Comparison of ENCODE assay signal across 9 mouse cellular contexts in genomic region chr1:136045774-136046173, GRCm38 (mm10). TPM values are rescaled to one million over a fixed set of nuclear protein-coding genes. Genes with fewer than 3 reads are reported as not detected.
DNase-seq lines count a peak whose midpoint lies in the region; TF ChIP-seq lines count a peak whose summit lies in the region.
"Had no signal": no experiment of that assay in that cellular context is flagged by ENCODE, and none has a peak within 500 bp of the region (broad histone marks: within the 10 kb centered on the region; RNA-seq: fewer than 3 reads in every experiment).

No protein-coding gene starts in this region.

- no peak overlapping the region for H3K27ac ChIP-seq in ES-E14 (ENCODE audit: insufficient read depth, low read depth, low read length, poor library complexity, severe bottlenecking)
- H3K27ac ChIP-seq in layer of hippocampus, adult 2 months, result no peak overlapping the region
- H3K27ac ChIP-seq: limb, embryonic 13.5 days had no signal

- in situ Hi-C loops in ES-E14 (cut with MboI; ENCODE audit: low sequenced_read_pairs in 2 of 2, unreplicated experiment in 2 of 2), result no loop called here

- peak; percentile 43 for DNase-seq in gastrocnemius, adult 18-20 months (ENCODE audit: low spot score)
- DNase-seq in gastrocnemius, postnatal 25 days, result no peak
- peak; percentile 41 for DNase-seq in ES-E14 (ENCODE audit: low read depth, low spot score)
- DNase-seq in cerebellum, postnatal 14 days, result peak; percentile 80 to 84
- peak; percentile 66 for DNase-seq in gastrocnemius, postnatal 10 days
- peak; percentile 47 to 74 for DNase-seq in layer of hippocampus, adult 2 months (ENCODE audit: low spot score in 2 of 2)
- peak; percentile 35 to 65 for DNase-seq in lung, postnatal 4 days
- peak; percentile 48 to 76 for DNase-seq in spleen, postnatal 10 days (ENCODE audit: low spot score in 2 of 2)

- H3K9ac ChIP-seq in ES-E14 (ENCODE audit: insufficient read depth, low read depth, low read length, poor library complexity, severe bottlenecking), result no peak overlapping the region
- H3K9ac ChIP-seq: limb, embryonic 13.5 days had no signal

- H3K4me1 ChIP-seq in ES-E14 (ENCODE audit: control insufficient read depth in 2 of 2, insufficient read depth in 2 of 2, low read length in 2 of 2, poor library complexity in 1 of 2), result no peaks in the 10 kb centered on the region

- no peaks in the 10 kb centered on the region for H3K36me3 ChIP-seq in ES-E14 (ENCODE audit: control insufficient read depth, insufficient read depth, low read length, poor library complexity, severe bottlenecking)
- H3K36me3 ChIP-seq: limb, embryonic 13.5 days had no signal

- H3K4me3 ChIP-seq in ES-E14 (ENCODE audit: insufficient read depth in 1 of 2, low read depth in 1 of 2, low read length in 2 of 2, poor library complexity in 1 of 2, severe bottlenecking in 1 of 2), result no peak overlapping the region
- H3K4me3 ChIP-seq in layer of hippocampus, adult 2 months, result no peak overlapping the region
- H3K4me3 ChIP-seq: limb, embryonic 13.5 days had no signal

- no peaks in the 10 kb centered on the region for H3K9me3 ChIP-seq in ES-E14 (ENCODE audit: control insufficient read depth, insufficient read depth, low read depth, low read length)
- H3K9me3 ChIP-seq: limb, embryonic 13.5 days had no signal

- TF ChIP-seq CTCF in layer of hippocampus, adult 2 months (conservative IDR thresholded peaks at IDR 0.05), result peak; percentile 94

TF ChIP-seq in ES-E14, 5 proteins besides CTCF, POLR2A, EP300 and RAD21:
- TF ChIP-seq ZNF384 (IDR thresholded peaks at IDR 0.05; ENCODE audit: low read depth, low read length) (no peak), ZC3H11A (IDR thresholded peaks at IDR 0.05; ENCODE audit: borderline replicate concordance, low read depth, low read length) (peak; percentile 11; the same call in 1 of the 2 replicates)

RNA-seq across cellular contexts. Expression of gene Ascl5, which starts 4.8 kb away (rescaled TPM):
- total RNA-seq in gastrocnemius, adult 18-20 months (2021), result not detected
- not detected for total RNA-seq in gastrocnemius, postnatal 25 days (2021)
- not detected in 2 replicates for total RNA-seq in ES-E14 (2012; rRNA removed)
- not detected for total RNA-seq in gastrocnemius, postnatal 10 days (2021)
- not detected for total RNA-seq in layer of hippocampus, adult 2 months (2021)

RNA-seq across cellular contexts. Expression of gene Cacna1s, which starts 6.8 kb away (rescaled TPM):
- 1,000 to 10,000 TPM in 1 of 2 experiments, 100 to 1,000 TPM in 1; 824 to 1,030 TPM for total RNA-seq in gastrocnemius, adult 18-20 months (2021)
- total RNA-seq in gastrocnemius, postnatal 25 days (2021), result 100 to 1,000 TPM; 763 to 788 TPM
- total RNA-seq in ES-E14 (2012; rRNA removed), result 15.8 and 17.2 TPM in 2 replicates
- 100 to 1,000 TPM; 558 to 576 TPM for total RNA-seq in gastrocnemius, postnatal 10 days (2021)
- total RNA-seq in layer of hippocampus, adult 2 months (2021), result under 1 TPM; 0.49 to 0.77 TPM

RNA-seq across cellular contexts. Expression of gene Tmem9, which starts 37.8 kb away (rescaled TPM):
- total RNA-seq in gastrocnemius, adult 18-20 months (2021), result 1 to 10 TPM; 5.9 to 7.0 TPM
- 1 to 10 TPM; 5.8 to 7.0 TPM for total RNA-seq in gastrocnemius, postnatal 25 days (2021)
- 52.8 and 74.5 TPM in 2 replicates for total RNA-seq in ES-E14 (2012; rRNA removed)
- 10 to 100 TPM; 27.2 to 29.0 TPM for total RNA-seq in gastrocnemius, postnatal 10 days (2021)
- 10 to 100 TPM; 69.5 to 85.7 TPM for total RNA-seq in layer of hippocampus, adult 2 months (2021)

RNA-seq across cellular contexts. Expression of gene Igfn1, which starts 39.6 kb away (rescaled TPM):
- 10 to 100 TPM; 32.4 to 62.9 TPM for total RNA-seq in gastrocnemius, adult 18-20 months (2021)
- total RNA-seq in gastrocnemius, postnatal 25 days (2021), result 10 to 100 TPM in 1 of 2 experiments, 1 to 10 TPM in 1; 5.7 to 11.2 TPM
- 0.04 TPM in 1 of 2 replicates, not detected in the other for total RNA-seq in ES-E14 (2012; rRNA removed)
- total RNA-seq in gastrocnemius, postnatal 10 days (2021), result 10 to 100 TPM; 18.2 to 31.6 TPM
- total RNA-seq in layer of hippocampus, adult 2 months (2021), result under 1 TPM; 0.15 to 0.36 TPM

Comparison
In these comparisons a context has a peak if more than half of its experiments do, and no peak if none do; other contexts are left out.
1. RNA of gene Cacna1s, which starts 6.8 kb away (total RNA-seq): 824 to 1,030 TPM in gastrocnemius, adult 18-20 months, 763 to 788 TPM in gastrocnemius, postnatal 25 days and 558 to 576 TPM in gastrocnemius, postnatal 10 days; 15.8 to 17.2 TPM in ES-E14 and 0.49 to 0.77 TPM in layer of hippocampus, adult 2 months; every median in the first group is over 10 times any median in the second.